Mouse (Mus musculus): ENCODE data around the gene Gm5796.
"Not testable (repeated sequence)": the region's sequence is repeated elsewhere in the genome, so short reads cannot be mapped to it uniquely, and the experiment has no call there.

DNA sequence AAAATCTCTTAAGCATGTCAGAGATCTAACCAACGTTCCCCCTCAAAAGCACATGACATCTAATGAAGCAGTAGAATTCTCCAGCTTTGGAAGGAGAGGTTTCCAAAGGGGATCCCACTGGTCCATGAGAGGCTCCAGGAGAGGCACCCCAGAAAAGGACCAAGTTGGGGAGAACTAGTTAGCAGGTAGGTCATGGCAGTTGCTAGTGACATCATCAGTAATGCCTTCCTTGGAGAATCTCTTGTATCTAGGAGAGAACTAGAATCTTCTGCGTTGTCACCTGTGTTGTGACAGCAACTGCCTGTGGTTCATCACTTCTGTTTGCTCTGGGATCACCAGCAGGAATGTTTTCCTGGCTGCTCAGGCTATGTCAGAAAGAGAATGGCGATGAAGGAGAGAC, 60.1 kb downstream of the Gm5796 start, which contains the start of gene Gm3115:
- not testable (repeated sequence) for TF ChIP-seq CTCF (IDR thresholded peaks at IDR 0.05; ENCODE audit: low read depth, low read length); POLR2A (IDR thresholded peaks at IDR 0.05; ENCODE audit: borderline replicate concordance, low read depth, low read length)
